Mouse (Mus musculus) T-helper 17 cell (primary cell): ENCODE measurements at regions not wholly inside any gene's neighbourhood (a gene's known extent, or its start where the extent isn't known, plus 50 kb on each side); places are given as distances from the start of the nearest gene placed in this dataset.
"Not testable (repeated sequence)": the region's sequence is repeated elsewhere in the genome, so short reads cannot be mapped to it uniquely, and the experiment has no call there.

ENCODE experiments used
- in situ Hi-C, 2 experiments: fragments of 300-600 bp; cut with MboI, MseI; formaldehyde crosslinking; loops; 1 replicate in 1 of 2; 2 replicates in 1 of 2; pipeline ENCODE4 v1.15.1; 2025; ENCODE audit warnings: high pct_unique_total_duplicates in 2 of 2

- in situ Hi-C loops = loop anchor here (5.0 kb wide), 2 partner anchors 43 to 72 kb away; no protein-coding TSS in a partner anchor
These were observed 110.3 kb downstream of the A730009L09Rik start for GRCm38 (mm10) chr16:84625110-84625722.

GRCm38 (mm10) chr16:84627052-84627451 lies 108.5 kb downstream of the Mrpl39 start:
- in situ Hi-C loops = loop anchor here (5.0 kb wide), 2 partner anchors 45 to 70 kb away; no protein-coding TSS in a partner anchor

GRCm38 (mm10) chr16:84629868-84630267 lies 105.7 kb downstream of the Mrpl39 start:
- in situ Hi-C loops = loop anchor here (5.0 to 10.0 kb wide), 3 partner anchors 48 to 1985 kb away; no protein-coding TSS in a partner anchor

GRCm38 (mm10) chr16:84644446-84644845 lies 91.1 kb downstream of the Mrpl39 start:
- in situ Hi-C loops = not testable (repeated sequence)

GRCm38 (mm10) chr16:84646172-84646684 lies 89.3 kb downstream of the Mrpl39 start:
- in situ Hi-C loops = loop anchor here in 1 of 2 experiments (5.0 kb wide), 1 partner anchor 56 kb away; no protein-coding TSS in a partner anchor

- in situ Hi-C loops = loop anchor here in 1 of 2 experiments (10.0 kb wide), 1 partner anchor 334 kb away; no protein-coding TSS in a partner anchor
These were observed 84.9 kb downstream of the Mrpl39 start for GRCm38 (mm10) chr16:84650646-84651045.

- in situ Hi-C loops = loop anchor here in 1 of 2 experiments (10.0 kb wide), 1 partner anchor 331 kb away; no protein-coding TSS in a partner anchor
These were observed 81.7 kb downstream of the Mrpl39 start for GRCm38 (mm10) chr16:84653873-84654272.

GRCm38 (mm10) chr16:84661879-84662278 lies 73.7 kb downstream of the Mrpl39 start:
- in situ Hi-C loops = loop anchor here in 1 of 2 experiments (10.0 kb wide), 1 partner anchor 337 kb away; no protein-coding TSS in a partner anchor

GRCm38 (mm10) chr16:84663581-84663980 lies 72.0 kb downstream of the Mrpl39 start:
- in situ Hi-C loops = loop anchor here in 1 of 2 experiments (10.0 kb wide), 1 partner anchor 339 kb away; no protein-coding TSS in a partner anchor
